In the genomic region with DNA sequence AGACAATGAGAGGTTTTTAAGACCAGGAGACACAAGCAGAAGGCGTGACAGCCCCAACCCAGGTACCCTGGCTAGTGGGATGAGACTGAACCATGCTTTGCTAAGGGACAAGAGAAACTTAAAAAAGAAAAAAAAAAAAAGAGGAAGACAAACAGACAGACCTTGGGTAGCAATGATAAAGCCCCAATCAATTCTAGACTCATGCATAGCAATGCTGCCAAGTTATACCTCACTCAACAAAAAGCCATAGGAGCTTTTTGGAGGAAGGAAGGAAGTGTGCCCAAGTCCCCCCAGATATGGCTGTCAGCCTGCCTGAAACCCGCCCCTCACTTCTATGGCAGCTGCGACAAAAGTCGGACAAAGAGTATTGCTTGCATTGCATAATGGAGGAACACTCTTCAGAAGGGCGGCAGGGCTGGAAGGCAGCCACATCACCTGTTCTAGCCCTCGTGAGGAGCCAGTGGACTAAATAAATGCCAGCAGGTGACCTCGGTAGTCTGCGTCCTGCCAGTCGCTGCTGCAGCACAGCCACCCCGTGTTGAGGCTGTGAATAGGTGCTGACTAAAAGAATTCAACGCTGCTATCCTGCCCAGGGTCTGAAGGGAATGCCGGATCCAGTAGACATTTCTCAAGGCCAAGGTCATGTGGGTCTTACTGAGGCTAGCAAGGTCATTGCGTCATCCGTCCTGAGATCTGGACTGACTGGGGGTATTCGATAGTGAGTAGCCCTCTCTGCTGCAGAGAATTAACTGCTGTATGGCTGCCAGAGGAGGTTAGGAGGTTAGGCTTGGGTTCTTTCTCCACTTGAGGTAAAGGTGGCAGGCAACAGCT, we compare ENCODE assay signal across 15 mouse cellular contexts. TPM values are rescaled to one million over a fixed set of nuclear protein-coding genes. Genes with fewer than 3 reads are reported as not detected.
DNase-seq lines count a peak whose midpoint lies in the region; ATAC-seq and TF ChIP-seq lines count a peak whose summit lies in the region.
"Had no signal": no experiment of that assay in that cellular context is flagged by ENCODE, and none has a peak within 500 bp of the region (broad histone marks: within the 10 kb centered on the region; RNA-seq: fewer than 3 reads in every experiment).

No protein-coding gene starts in this region.

- peak; percentile 64 to 81 for DNase-seq in adrenal gland, adult (ENCODE audit: inconsistent age in 2 of 2, low spot score in 1 of 2)
- no peak for DNase-seq in adrenal gland, postnatal 4 days (ENCODE audit: low spot score in 2 of 2)
- DNase-seq in kidney, adult 18-20 months = peak; percentile 50
- DNase-seq in brain, adult 2 months (ENCODE audit: low read depth, low spot score) = peak; percentile 59
- peak; percentile 58 for DNase-seq in lung, adult 2 months
- no peak for DNase-seq in yolk sac, embryonic 10.5 days (ENCODE audit: low spot score)
- no peak for DNase-seq in gastrocnemius, postnatal 10 days

- H3K4me2 ChIP-seq in kidney, embryonic 14.5 days (replicated peaks; ENCODE audit: low read depth, low read length) = no peak overlapping the region
- H3K4me2 ChIP-seq: lung, embryonic 15.5 days had no signal

- ATAC-seq in kidney, embryonic 14.5 days (ENCODE audit: low FRiP score, low TSS enrichment) = no peak
- ATAC-seq: hindbrain, embryonic 16.5 days had no signal

- no peak for TF ChIP-seq POLR2A in lung, adult 2 months (IDR thresholded peaks at IDR 0.05; ENCODE audit: borderline replicate concordance, extremely low read depth, low read depth, low read length)

- H3K4me3 ChIP-seq in kidney, embryonic 14.5 days (ENCODE audit: low read length) = no peak overlapping the region
- H3K4me3 ChIP-seq in lung, adult 2 months (replicated peaks; ENCODE audit: extremely low read depth, low read depth, low read length) = no peak overlapping the region
- H3K4me3 ChIP-seq: lung, embryonic 15.5 days had no signal

- H3K4me1 ChIP-seq in kidney, embryonic 14.5 days (ENCODE audit: control insufficient read depth, insufficient read depth, low read length) = peaks cover 9% of the 10 kb centered on the region; the same call in 1 of the 2 replicates
- no peaks in the 10 kb centered on the region for H3K4me1 ChIP-seq in lung, adult 2 months (ENCODE audit: control insufficient read depth, insufficient read depth, low read length)

- H3K27ac ChIP-seq in kidney, embryonic 14.5 days (ENCODE audit: low read depth, low read length) = no peak overlapping the region
- H3K27ac ChIP-seq: lung, embryonic 15.5 days; stomach, postnatal 0 days had no signal

- WGBS in kidney, embryonic 14.5 days = 91% methylated on average over 15 of the region's 15 CpGs
- 72% methylated on average over 15 of the region's 15 CpGs for WGBS in lung, adult 2 months

- TF ChIP-seq CTCF in lung, adult 2 months (IDR thresholded peaks at IDR 0.05; ENCODE audit: insufficient read depth, low read length) = no peak

- H3K27me3 ChIP-seq in kidney, embryonic 14.5 days (ENCODE audit: control insufficient read depth, insufficient read depth, low read length) = no peaks in the 10 kb centered on the region
- H3K27me3 ChIP-seq: lung, embryonic 15.5 days had no signal

- no peaks in the 10 kb centered on the region for H3K9me3 ChIP-seq in kidney, embryonic 14.5 days (ENCODE audit: control insufficient read depth, low read length)
- H3K9me3 ChIP-seq: lung, embryonic 15.5 days had no signal

- no peak overlapping the region for H3K9ac ChIP-seq in kidney, embryonic 14.5 days (ENCODE audit: low read depth, low read length)
- H3K9ac ChIP-seq: lung, embryonic 15.5 days had no signal

- H3K36me3 ChIP-seq in kidney, embryonic 14.5 days (ENCODE audit: control insufficient read depth, insufficient read depth, low read length) = peaks cover 46% of the 10 kb centered on the region
- H3K36me3 ChIP-seq: G1E had no signal

RNA-seq across cellular contexts. Expression of gene Dbx1, which starts 31.5 kb away (rescaled TPM):
- not detected for total RNA-seq in adrenal gland, postnatal 4 days (2021)
- not detected in 2 replicates for polyA plus RNA-seq in kidney, embryonic 14.5 days (2014; fragmentation: Nextera tagmentation; extraction: Ambion mirVana)
- polyA plus RNA-seq in lung, adult 2 months (2012; rRNA removed) = not detected in 2 replicates
- total RNA-seq in gastrocnemius, postnatal 10 days (2021) = under 1 TPM; 0.11 to 0.21 TPM
- total RNA-seq: gastrocnemius, adult 8-10 months; layer of hippocampus, adult 8-10 months had no signal
- polyA plus RNA-seq: G1E; limb, embryonic 11.5 days; lung, embryonic 15.5 days; stomach, postnatal 0 days had no signal

Comparison
In these comparisons a context has a peak if more than half of its experiments do, and no peak if none do; other contexts are left out.
1. DNase-seq: peak in adrenal gland, adult (2 of 2), kidney, adult 18-20 months (single experiment), brain, adult 2 months (single experiment) and lung, adult 2 months (single experiment); none in adrenal gland, postnatal 4 days (0 of 2), yolk sac, embryonic 10.5 days (single experiment) and gastrocnemius, postnatal 10 days (single experiment).